Mouse (Mus musculus) left cerebral cortex, adult 8-10 months (tissue): Measurements from ENCODE around the gene Taf1. TPM values are rescaled to one million over a fixed set of nuclear protein-coding genes. Genes with fewer than 3 reads are reported as not detected.

Experiments
- total RNA-seq, 4 experiments: library from RNA; stranded (reverse); gene quantifications; 2 replicates each; pipeline ENCODE4 v1.2.4; 2022

The Taf1 gene
- total RNA-seq, 4 experiments from 2014 or later: 47.2 to 50.1 (median 48.3) TPM

Other genes with a start within 250 kb of the Taf1 start
- gene Nlgn3, start 233.6 kb upstream of the Taf1 start, total RNA-seq: 100 to 1,000 TPM; 136 to 147 (median 143) TPM
- gene Gjb1, start 156.4 kb upstream of the Taf1 start, total RNA-seq: 10 to 100 TPM; 19.0 to 20.0 (median 19.3) TPM
- 100 to 1,000 TPM; 145 to 161 (median 153) TPM for gene Zmym3, start 111.9 kb upstream of the Taf1 start, total RNA-seq
- 100 to 1,000 TPM; 111 to 132 (median 113) TPM for gene Nono, start 103.4 kb upstream of the Taf1 start, total RNA-seq
- gene Itgb1bp2, start 83.6 kb upstream of the Taf1 start, total RNA-seq: 1 to 10 TPM in 2 of 4 experiments, under 1 TPM in 2; 0.42 to 1.7 (median 1.0) TPM
- gene Ogt, start 107.3 kb downstream of the Taf1 start, total RNA-seq: 100 to 1,000 TPM; 187 to 203 (median 200) TPM
- gene Cxcr3, start 201.5 kb downstream of the Taf1 start, total RNA-seq: under 1 TPM in 1 of 4 experiments, not detected in 3; 0.28 TPM